Mouse (Mus musculus): Measurements from ENCODE around the gene Pwwp2b.

GRCm38 (mm10) chr7:139228447-139229171 is 19.7 kb upstream of the Pwwp2b start:
- TF ChIP-seq CTCF (IDR thresholded peaks at IDR 0.05; ENCODE audit: insufficient read depth, low read length) (no peak), POLR2A (IDR thresholded peaks at IDR 0.05; ENCODE audit: borderline replicate concordance, extremely low read depth, low read depth, low read length) (no peak)

All from lung, adult 2 months (tissue).